Mouse (Mus musculus): ENCODE results near the gene Rbp3.

The Rbp3 gene

GRCm38 (mm10) chr14:33972679-33973078 is 18.9 kb downstream of the Rbp3 start:
- in situ Hi-C loops (cut with MboI, MseI), result no loop called here

DNA sequence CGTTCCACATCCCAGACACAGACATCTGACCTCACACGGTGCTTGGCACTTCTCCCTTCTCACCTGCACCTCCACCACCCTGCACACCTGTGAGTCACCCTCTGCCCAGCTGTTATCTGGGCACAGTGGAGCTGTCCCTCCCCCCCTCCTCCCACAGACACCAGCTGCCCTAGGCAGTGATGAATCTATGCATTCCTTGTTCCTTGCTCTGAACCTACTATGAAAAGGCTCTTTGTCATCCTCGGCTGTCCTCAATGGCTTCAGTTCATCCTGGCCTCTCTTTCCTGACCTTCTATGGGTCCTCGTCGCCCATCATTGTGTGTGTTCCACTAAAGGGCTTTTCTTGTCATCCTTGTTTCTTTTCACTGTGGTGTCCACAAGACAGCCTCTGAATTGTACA is 20.9 kb downstream of the Rbp3 start:
- in situ Hi-C loops (cut with MboI, MseI), result no loop called here

DNA sequence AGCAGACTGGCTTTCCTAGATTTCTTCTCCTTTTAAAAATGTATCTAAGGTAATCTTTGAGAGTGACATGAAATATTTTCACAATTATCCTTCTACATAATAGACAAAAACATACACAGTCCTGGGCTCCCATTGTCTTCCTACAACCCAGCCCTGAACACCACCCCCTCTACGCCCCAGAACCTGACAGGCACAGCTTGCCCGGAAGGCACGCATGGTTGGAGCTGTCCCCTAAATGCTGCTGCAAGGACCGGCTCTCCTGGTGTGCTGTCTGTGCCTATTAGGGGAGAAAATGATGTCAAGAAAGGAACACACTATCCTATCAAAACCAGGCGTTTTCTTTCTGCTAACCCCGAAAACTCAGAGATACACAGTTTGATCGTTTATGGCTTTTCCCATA is 23.9 kb downstream of the Rbp3 start:
- in situ Hi-C loops (cut with MboI, MseI), result no loop called here

GRCm38 (mm10) chr14:33978604-33979059 is 24.8 kb downstream of the Rbp3 start, which contains the start of gene Zfp488:
Gene Zfp488 (minus strand): TSS chr14:33978764.
- in situ Hi-C loops (cut with MboI, MseI), result no loop called here

DNA sequence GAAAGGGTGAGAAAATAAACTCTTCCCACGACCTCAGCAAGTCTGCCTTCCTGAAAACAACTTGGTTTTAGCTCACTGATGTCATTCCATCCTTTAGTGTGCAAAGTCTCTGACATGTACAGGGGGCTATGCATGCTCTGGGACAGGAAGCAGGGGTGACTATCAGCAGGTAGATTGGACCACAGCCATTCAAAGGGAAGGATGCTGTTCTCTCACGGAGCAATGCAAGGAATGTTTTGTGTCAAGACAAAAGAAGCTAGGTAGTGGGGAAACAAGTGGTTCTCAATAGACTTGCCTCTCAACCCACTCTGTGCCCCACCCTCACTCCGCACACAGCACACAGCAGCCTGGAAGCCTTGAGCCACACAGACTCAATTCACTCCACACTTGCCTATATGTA is 35.4 kb downstream of the Rbp3 start:
- in situ Hi-C loops (cut with MboI, MseI), result no loop called here

- in situ Hi-C loops (cut with MboI, MseI), result no loop called here
Measured at GRCm38 (mm10) chr14:33991971-33992370, 38.2 kb downstream of the Rbp3 start.

- in situ Hi-C loops (cut with MboI, MseI), result no loop called here
Measured at GRCm38 (mm10) chr14:33993051-33993450, 39.2 kb downstream of the Rbp3 start.

- in situ Hi-C loops (cut with MboI, MseI), result no loop called here
Measured at GRCm38 (mm10) chr14:33993521-33994289, 39.9 kb downstream of the Rbp3 start.

- in situ Hi-C loops (cut with MboI, MseI), result no loop called here
Measured at GRCm38 (mm10) chr14:33997427-33997826, 43.6 kb downstream of the Rbp3 start.

- in situ Hi-C loops (cut with MboI, MseI), result no loop called here
Measured at GRCm38 (mm10) chr14:34000076-34000475, 46.3 kb downstream of the Rbp3 start.

DNA sequence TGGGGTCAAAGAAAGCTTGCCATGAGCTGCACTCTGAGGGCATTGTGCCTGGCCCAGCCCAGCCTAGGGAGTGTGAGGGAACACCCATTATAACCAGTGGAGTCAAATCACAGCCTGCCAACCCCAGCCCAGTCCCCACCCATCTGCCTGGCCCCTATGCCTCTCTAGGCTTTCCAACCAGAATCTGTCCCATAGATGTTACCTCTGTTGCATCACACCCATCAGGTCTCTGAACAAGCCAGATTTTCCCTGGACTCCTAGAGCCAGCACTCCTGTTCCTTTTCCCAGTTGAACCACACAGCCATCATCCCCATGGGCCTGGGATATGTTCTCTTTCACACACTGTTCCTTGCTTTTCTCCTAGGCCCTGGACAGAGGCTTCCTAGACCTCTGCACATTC is 47.6 kb downstream of the Rbp3 start:
- in situ Hi-C loops (cut with MboI, MseI), result no loop called here

DNA sequence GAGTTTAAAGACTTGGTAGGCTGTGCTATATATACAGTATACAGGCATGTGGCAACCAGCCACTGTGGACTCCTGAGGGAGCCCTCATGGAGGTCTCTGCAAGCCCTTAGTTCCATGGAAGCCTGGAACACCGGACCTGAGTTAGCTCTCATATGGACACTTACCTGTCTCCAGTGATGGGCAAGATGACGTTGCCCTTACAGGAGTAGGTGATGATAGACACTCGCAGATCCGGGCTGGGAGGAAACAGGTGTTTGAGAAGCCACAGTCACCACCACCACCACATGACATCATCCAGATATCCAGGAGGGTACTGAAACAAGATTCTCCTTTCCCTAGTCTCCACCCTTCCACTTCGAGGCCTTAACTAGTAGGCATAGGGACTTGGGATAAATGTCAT is 48.6 kb downstream of the Rbp3 start:
- in situ Hi-C loops (cut with MboI, MseI), result no loop called here

All from T-helper 2 cell (primary cell).